Mouse (Mus musculus) hindbrain, embryonic 15.5 days (tissue): Measurements from ENCODE around the gene Nbas. TPM values are rescaled to one million over a fixed set of nuclear protein-coding genes. Genes with fewer than 3 reads are reported as not detected.
A peak's percentile ranks its signal among the peaks of the same experiment; 100 is the strongest.

ENCODE experiments used
- ATAC-seq: fragments of 200-750 bp; cut with Nextera tagmentation; 2 replicates; pipeline ENCODE4 v1.8.0; 2017; ENCODE audit warnings: low read depth, moderate number of reproducible peaks, moderate TSS enrichment; ENCODE audit not compliant: low FRiP score
- H3K27ac ChIP-seq: fragments of 300-500 bp; sonication (generic); replicated peaks from 2 replicates; pipeline ENCODE4 v1.5.1; 2015; ENCODE audit warnings: mild to moderate bottlenecking, inconsistent platforms
- H3K27me3 ChIP-seq: fragments of 300-500 bp; sonication (generic); 2 replicates; pipeline ENCODE4 v1.6.1; 2015; ENCODE audit warnings: control low read depth, inconsistent platforms
- H3K36me3 ChIP-seq: fragments of 300-500 bp; sonication (generic); 2 replicates; pipeline ENCODE4 v1.6.1; 2015; ENCODE audit warnings: control low read depth, inconsistent platforms
- H3K4me1 ChIP-seq: fragments of 300-500 bp; sonication (generic); replicated peaks from 2 replicates; pipeline ENCODE4 v1.6.1; 2015; ENCODE audit warnings: control low read depth, inconsistent platforms
- H3K4me2 ChIP-seq: fragments of 300-500 bp; sonication (generic); 2 replicates; pipeline ENCODE4 v1.6.1; 2015; ENCODE audit warnings: moderate library complexity, mild to moderate bottlenecking, inconsistent platforms
- H3K4me3 ChIP-seq: fragments of 300-500 bp; sonication (generic); 2 replicates; pipeline ENCODE4 v1.5.1; 2015; ENCODE audit warnings: mild to moderate bottlenecking, inconsistent platforms
- H3K9ac ChIP-seq: fragments of 300-500 bp; sonication (generic); 2 replicates; pipeline ENCODE4 v1.6.1; 2015; ENCODE audit warnings: inconsistent platforms
- H3K9me3 ChIP-seq: fragments of 300-500 bp; sonication (generic); 2 replicates; pipeline ENCODE4 v1.6.1; 2016; ENCODE audit warnings: control low read depth, inconsistent platforms
- WGBS: fragments of 180-500 bp; shearing (Covaris S2); methylation state at CpG from one replicate; pipeline ENCODE4 v1.1.7; 2015; 5-methylcytosine and 5-hydroxymethylcytosine counted together
- polyA plus RNA-seq: library from polyadenylated mRNA; unstranded; fragments of >200 nt; fragmentation: Nextera tagmentation; extraction: Ambion mirVana; gene quantifications from 2 replicates; pipeline ENCODE4 v1.2.1, GENCODE M21; 2015

The Nbas gene
- polyA plus RNA-seq, 1 experiment from 2014 or later, result 15.9 TPM

DNA sequence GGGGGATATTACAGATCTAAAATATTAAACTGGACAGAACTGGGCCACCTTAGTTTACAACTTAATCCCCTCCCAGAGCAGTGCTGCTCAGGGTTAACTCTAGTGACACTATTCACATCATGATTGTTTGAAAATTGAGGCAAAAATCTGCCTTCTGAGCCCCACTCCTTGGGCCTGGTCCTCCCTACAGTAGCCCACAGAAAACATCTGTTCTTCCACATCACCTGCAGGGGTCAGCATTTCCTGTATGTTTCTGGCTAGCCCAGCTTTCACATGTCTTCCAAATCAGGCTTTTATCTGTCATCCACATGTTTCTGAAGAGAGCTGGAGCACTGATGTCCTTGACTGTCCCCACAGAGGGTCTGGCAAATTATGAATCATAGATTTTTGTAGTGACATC is 333.5 kb downstream of the Nbas start:
- Histone ChIP-seq H3K27me3 (no peaks in the 10 kb centered on the region), H3K9ac (no peak overlapping the region), H3K36me3 (no peaks in the 10 kb centered on the region), H3K9me3 (no peaks in the 10 kb centered on the region), H3K4me3 (no peak overlapping the region), H3K4me1 (no peaks in the 10 kb centered on the region), H3K27ac (no peak overlapping the region), H3K4me2 (no peak overlapping the region)
- ATAC-seq, result peak; percentile 43; the same call in 1 of the 2 replicates

DNA sequence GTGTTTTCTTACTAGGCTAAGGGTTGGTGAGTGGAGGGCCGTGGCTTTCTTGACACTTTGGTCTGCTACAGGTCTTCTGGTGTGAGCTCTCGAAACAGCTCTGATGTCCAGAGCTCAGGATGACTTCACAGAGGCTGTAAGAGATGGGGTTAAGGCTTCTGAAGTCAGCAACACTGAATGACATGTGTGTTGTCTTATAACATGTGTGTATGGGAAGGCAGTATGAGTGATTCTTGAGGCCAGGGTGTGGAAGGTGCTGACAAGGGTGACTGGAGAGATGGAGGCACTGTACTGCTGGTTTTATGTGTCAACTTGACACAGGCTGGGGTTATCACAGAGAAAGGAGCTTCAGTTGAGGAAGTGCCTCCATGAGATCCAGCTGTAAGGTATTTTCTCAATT is 338.1 kb downstream of the Nbas start:
- Histone ChIP-seq H3K9ac (no peak overlapping the region), H3K4me3 (no peak overlapping the region), H3K9me3 (no peaks in the 10 kb centered on the region), H3K4me2 (no peak overlapping the region), H3K4me1 (no peaks in the 10 kb centered on the region), H3K36me3 (no peaks in the 10 kb centered on the region), H3K27me3 (no peaks in the 10 kb centered on the region), H3K27ac (no peak overlapping the region)
- ATAC-seq, result no peak
- 90% methylated on average over 2 of the region's 2 CpGs for WGBS

DNA sequence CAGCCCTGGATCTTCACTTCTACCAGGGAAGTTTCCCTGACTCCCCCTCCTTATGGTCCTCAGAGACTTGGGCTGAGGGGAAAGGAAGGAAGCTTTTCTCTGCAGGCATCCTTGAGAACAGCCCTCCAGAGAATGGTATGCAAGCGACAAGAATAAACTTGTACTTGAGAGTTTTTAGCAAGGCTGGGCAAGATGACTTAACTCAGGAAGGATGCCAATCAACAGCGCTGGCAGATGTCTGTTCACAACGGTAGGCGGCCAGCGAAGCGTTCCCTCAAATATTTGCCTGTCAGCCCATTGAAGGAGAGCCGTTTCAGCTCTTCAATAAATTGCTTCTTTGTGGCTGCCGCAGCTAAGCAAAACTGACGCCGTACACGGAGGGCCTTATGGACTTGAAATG is 340.1 kb downstream of the Nbas start:
- WGBS, result 63% methylated on average over 11 of the region's 11 CpGs
- no peak overlapping the region for H3K4me2 ChIP-seq
- ATAC-seq, result 0 out of 2 replicates have a peak, but pooled peaks have one; percentile 52
- H3K9ac ChIP-seq, result no peak overlapping the region
- H3K4me3 ChIP-seq, result no peak overlapping the region
- no peaks in the 10 kb centered on the region for H3K36me3 ChIP-seq
- H3K27ac ChIP-seq, result no peak overlapping the region
- no peaks in the 10 kb centered on the region for H3K9me3 ChIP-seq
- peaks cover 9% of the 10 kb centered on the region; the same call in 1 of the 2 replicates for H3K4me1 ChIP-seq
- no peaks in the 10 kb centered on the region for H3K27me3 ChIP-seq

DNA sequence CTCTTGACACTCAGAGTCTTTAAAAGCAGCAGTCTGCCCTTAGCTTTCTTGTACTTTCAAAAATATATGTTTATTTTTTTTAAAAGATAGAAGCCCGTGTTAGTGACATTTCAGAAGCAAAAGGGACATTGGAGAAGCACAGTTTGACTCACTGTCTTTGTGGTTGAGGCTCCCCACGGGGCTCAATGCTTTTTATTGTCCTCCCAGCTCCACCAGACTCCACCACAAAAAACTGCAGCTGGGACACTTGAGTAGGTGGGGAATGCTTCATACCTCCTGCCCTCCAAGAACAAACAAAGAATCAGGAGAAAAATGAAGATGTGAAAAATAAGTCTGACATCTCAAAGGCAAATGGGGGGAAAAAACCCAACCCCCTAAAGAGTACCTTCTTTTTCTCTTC is 344.1 kb downstream of the Nbas start:
- ATAC-seq, result no peak
- no peak overlapping the region for H3K27ac ChIP-seq
- no peaks in the 10 kb centered on the region for H3K27me3 ChIP-seq
- WGBS, result 7% methylated on average over 2 of the region's 2 CpGs
- no peaks in the 10 kb centered on the region for H3K9me3 ChIP-seq
- H3K9ac ChIP-seq, result no peak overlapping the region
- H3K4me1 ChIP-seq, result peaks cover 9% of the 10 kb centered on the region; the same call in 1 of the 2 replicates
- no peak overlapping the region for H3K4me2 ChIP-seq
- no peak overlapping the region for H3K4me3 ChIP-seq
- H3K36me3 ChIP-seq, result no peaks in the 10 kb centered on the region

DNA sequence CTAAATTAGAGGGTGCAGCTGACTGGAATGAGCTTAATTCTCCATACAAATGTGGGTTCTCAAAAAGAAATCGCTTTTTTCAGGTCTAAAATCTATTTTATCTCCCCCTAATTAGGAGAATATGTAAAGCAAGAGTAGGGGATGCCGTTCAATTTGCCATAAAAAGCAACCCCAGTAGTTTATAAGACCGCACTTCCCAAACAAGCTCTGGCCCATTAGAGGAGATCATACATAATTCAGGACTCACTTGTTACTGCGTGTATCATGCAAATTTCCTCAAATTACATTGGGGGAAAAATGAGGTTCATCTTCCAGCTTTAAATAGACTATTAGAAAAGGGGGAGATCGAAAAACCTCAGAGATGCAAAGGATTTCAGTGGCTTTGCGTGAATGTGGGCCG is 346.7 kb downstream of the Nbas start:
- WGBS, result 71% methylated on average over 7 of the region's 7 CpGs
- peaks cover 9% of the 10 kb centered on the region; the same call in 1 of the 2 replicates for H3K4me1 ChIP-seq
- ATAC-seq, result no peak
- H3K27me3 ChIP-seq, result no peaks in the 10 kb centered on the region
- H3K9me3 ChIP-seq, result no peaks in the 10 kb centered on the region
- H3K4me2 ChIP-seq, result no peak overlapping the region
- H3K4me3 ChIP-seq, result no peak overlapping the region
- H3K36me3 ChIP-seq, result no peaks in the 10 kb centered on the region
- H3K9ac ChIP-seq, result no peak overlapping the region
- no peak overlapping the region for H3K27ac ChIP-seq

DNA sequence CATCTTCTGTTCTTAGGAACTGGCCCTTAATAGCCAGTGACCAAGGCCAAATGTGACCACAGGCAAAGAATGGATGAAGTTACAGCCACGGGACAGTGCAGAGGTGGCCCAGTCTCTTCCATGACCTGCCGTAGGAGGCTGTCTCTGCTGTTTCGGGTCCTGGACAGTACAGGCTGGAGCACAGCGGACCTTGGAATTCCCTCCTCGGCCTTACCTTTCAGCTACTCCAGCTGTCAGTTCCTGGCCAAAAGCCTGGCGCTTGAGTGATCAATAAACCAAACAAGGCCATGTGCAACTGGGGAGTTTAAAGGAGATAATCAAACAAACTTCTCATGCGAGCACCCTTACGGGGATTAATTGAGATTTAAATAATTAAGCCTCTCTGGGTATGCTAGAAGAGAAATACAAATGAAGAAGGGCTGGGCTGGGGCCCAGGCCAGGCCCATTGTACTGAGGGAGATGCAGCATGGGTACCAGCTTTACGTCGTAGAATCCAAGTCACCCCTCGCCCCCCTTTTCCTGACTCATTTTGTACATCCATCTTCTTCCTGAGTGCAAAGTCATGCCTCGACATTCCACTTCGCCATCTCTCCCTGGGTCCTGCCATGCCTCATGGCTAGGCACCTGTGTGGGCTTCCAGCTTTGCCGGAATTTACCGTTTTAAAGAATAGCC is 353.4 kb downstream of the Nbas start:
- H3K4me3 ChIP-seq, result no peak overlapping the region
- no peaks in the 10 kb centered on the region for H3K27me3 ChIP-seq
- H3K4me1 ChIP-seq, result 0 out of 2 replicates have a peak, but pooled peaks cover 1% of the 10 kb centered on the region
- no peak for ATAC-seq
- WGBS, result 81% methylated on average over 15 of the region's 15 CpGs
- no peak overlapping the region for H3K9ac ChIP-seq
- H3K9me3 ChIP-seq, result no peaks in the 10 kb centered on the region
- no peak overlapping the region for H3K4me2 ChIP-seq
- no peak overlapping the region for H3K27ac ChIP-seq
- no peaks in the 10 kb centered on the region for H3K36me3 ChIP-seq

DNA sequence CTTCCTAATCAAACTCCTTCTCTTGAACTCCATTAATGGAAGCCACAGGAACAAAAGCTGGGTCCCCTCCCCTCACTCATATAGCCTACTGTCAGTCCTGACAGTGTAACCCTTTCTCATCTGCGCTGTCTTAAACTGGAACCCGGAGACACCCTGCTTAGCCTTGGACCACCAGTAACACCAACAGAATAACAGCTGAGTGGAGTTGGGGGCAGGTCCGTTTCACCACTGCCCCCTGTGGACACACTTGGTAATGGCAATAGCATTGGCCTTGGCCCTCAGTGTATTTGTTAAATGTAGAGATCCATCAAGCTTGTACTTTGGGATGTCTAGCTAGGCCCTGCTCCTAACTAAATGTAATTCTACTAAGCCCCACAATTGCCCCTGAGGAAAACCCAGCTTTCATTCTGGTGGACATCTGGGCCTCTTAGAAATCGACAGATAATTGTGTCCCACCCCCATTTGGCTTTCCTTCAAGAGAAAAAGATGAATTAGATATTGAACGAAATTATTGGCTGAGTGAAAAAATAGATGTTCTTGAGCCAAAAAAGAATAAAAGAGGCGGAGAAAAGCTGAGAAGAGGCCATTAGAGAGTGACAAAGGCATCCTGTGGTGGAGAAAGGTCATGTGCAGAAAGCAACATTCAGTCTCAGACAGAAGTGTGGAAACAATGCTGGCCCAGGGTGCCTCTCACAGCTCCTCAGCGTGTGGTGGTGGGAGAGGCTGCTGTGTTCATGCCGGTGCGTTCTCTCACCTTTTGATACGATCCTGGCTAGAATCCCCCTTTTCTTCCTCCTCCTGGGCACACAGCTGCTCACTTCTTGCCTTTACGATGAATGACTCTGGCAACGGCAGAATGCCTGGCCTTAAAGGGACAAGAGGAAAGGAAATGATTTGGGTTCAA is 358.1 kb downstream of the Nbas start:
- Histone ChIP-seq H3K9me3 (no peaks in the 10 kb centered on the region), H3K4me3 (no peak overlapping the region), H3K27ac (no peak overlapping the region), H3K27me3 (no peaks in the 10 kb centered on the region), H3K4me1 (0 out of 2 replicates have a peak, but pooled peaks cover 3% of the 10 kb centered on the region), H3K4me2 (no peak overlapping the region), H3K36me3 (no peaks in the 10 kb centered on the region), H3K9ac (no peak overlapping the region)
- 26% methylated on average over 12 of the region's 12 CpGs for WGBS
- peak; percentile 74; the same call in 1 of the 2 replicates for ATAC-seq

Other genes starting within 250 kb of the Nbas start
- gene Ddx1, start 19.9 kb upstream of the Nbas start, polyA plus RNA-seq, result 131 TPM in 2 replicates